Mouse (Mus musculus): ENCODE results near the gene Cacna1f.

The Cacna1f gene

DNA sequence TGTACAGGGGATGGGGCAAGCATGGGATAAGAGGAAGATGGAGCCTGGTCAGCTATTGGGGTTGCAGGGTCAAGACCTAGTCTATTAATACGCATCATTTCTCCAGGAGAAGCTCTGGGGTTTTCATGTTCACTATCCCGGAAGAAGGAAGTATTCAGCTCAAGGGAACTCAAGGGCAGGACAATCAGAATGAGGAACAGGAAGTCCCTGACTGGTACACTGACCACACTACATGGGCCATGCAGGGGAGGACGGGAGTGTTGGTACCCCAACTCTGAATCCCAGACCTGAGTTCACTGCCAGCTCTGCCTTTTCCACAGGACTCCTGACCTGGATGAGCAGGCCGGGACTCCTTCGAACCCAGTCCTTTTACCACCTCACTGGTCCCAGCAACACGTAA lies 25.7 kb downstream of the Cacna1f start:
- DNase-seq (ENCODE audit: low spot score), result no peak

DNA sequence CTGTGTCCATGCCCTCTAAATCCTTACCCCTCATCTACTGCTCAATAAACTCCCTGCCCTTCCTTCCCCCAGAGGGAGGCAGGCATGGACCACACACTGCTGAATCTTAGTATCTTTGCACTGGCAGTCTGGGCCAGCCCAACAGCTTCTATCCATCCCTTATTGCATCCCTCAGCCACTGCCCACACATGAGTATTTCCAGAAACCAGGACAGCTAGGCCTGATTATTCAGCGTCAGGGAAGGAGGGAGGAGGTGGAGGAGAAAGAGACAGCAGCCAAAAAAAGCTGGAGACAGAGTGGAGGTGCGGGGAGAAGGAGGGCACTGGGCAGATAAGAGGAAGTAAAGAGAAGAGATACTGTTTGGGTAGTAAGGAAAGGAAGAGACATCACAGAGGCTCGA lies 28.2 kb downstream of the Cacna1f start:
- no peak for DNase-seq (ENCODE audit: low spot score)

DNA sequence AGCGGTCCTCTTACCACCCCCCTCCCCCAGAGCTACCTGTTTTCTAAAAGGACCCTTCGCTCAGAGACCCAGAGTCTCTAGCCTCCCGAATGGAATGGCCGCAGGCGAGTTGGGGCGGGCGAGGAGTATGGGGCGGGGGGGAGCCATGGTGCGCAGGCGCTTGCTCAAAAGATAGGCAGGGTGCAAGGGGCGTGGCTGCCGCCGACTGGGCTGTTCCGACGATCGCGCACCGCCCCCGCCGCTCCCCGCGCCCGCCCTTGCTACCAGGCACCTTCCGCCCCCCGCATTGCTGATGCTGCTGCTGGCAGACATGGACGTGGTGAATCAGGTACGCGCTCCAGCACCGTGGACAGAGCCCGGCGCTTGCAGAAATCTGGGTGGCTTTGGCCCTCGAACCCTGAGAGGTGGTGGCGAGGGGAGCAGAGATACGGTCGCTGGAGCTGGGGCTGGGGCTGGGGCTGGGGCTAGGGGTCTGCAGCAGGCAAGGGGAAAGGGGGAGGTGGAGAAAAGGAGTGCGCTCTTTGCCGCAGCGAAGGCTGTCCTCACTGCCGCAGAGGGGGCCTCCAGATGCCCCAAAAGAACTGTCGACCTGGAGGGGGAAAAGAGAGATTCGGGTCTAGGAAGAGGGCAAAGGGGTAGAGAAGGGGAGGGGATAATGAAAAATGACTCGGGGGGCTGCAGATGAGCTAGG lies 31.7 kb downstream of the Cacna1f start, which contains the start of gene Syp:
Gene Syp, plus strand, starts transcription at position 71 of the 691 bp plus-strand sequence.
- DNase-seq (ENCODE audit: low spot score), result peak; percentile 85

DNA sequence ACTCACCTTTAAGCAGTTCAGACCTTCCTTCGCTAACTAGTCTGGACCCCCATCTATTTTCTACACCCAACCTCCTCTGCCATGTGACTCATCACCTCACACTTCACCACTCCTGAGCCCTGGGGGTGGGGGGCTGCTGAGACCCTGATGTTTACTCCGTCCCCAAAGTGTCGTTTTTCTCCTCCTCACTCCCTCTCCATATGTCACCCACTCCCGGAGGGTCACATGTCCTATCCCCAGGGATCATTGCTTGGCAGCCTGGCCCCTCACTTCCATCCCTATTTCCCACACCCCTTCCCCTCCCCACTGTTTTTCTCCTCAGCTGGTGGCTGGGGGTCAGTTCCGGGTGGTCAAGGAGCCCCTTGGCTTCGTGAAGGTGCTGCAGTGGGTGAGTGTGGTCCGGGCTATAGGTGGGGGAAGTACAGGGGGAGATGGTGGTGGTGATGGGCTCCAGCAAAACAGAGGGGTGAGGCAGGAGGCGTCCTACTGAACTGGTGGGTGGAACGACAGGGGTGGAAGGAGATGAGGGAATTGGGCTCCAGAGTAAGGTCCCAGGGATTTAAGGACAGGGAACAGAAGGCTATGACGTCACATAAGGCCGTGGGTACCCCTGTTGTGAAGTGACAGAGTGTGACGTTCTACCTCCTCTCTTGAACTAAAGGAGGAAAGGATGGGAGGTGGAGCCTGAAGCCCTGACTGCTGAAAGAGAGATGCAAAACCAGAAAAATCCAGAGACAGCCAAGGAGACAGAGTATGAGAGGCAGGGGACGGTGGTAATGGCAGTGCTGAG lies 32.8 kb downstream of the Cacna1f start:
- DNase-seq (ENCODE audit: low spot score), result no peak

DNA sequence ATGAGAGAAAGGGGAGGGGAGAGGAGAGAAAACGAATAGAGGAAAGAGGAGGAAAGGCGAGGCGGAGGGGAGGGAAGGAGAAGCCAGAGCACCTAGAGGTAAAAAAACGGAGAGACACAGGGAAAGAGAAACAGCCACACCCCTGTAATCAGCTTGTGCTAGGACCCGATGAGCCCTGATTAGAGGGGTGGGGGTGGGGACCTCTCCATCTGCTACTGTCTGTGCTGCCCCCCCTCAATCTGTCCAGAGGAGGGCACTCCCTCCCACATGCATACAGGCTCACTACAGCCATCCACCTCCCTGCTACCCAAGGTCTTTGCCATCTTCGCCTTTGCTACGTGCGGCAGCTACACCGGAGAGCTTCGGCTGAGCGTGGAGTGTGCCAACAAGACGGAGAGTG lies 33.9 kb downstream of the Cacna1f start:
- DNase-seq (ENCODE audit: low spot score), result peak; percentile 24

DNA sequence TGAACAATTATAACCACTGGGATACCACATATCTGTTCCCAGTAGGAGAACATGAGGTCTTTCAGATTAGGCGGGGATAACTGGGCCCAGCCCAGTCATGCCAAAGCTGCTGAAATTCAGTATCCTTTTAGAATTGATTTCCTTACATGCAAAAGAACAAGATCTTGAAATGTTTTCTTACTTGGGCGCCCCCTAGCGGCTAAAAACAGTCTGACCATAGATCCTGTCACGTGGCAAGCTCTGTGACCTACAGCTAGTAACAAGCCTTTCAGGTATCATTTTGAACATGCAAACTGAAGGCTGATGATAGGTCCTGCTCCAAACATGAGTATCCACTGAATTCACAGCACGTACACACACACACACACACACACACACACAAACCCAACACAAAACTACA lies 38.5 kb downstream of the Cacna1f start:
- DNase-seq (ENCODE audit: low spot score), result peak; percentile 83

DNA sequence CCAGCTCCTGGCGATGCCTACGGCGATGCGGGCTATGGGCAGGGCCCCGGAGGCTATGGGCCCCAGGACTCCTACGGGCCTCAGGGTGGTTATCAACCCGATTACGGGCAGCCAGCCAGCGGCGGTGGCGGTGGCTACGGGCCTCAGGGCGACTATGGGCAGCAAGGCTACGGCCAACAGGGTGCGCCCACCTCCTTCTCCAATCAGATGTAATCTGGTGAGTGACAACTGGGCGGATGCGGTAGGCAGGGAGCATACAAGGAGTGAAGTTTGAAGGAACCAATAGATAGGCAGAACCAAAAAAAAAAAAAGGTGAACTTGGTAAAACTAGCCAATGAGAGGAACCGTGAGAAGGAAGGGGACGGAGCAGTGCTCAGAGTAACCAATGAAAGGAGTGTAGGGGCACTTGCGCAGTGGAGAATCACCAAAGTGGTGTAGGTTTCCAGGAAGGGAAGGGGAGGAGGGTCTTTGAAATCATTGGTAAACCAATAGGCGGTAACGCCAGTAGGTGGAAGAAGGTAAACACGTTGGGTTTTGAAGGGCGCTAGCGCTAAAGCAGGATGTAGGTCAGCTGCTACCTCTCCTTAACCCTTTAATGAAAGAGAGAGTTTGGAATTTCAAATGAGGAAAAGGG lies 41.9 kb downstream of the Cacna1f start:
- DNase-seq (ENCODE audit: low spot score), result peak; percentile 87

DNA sequence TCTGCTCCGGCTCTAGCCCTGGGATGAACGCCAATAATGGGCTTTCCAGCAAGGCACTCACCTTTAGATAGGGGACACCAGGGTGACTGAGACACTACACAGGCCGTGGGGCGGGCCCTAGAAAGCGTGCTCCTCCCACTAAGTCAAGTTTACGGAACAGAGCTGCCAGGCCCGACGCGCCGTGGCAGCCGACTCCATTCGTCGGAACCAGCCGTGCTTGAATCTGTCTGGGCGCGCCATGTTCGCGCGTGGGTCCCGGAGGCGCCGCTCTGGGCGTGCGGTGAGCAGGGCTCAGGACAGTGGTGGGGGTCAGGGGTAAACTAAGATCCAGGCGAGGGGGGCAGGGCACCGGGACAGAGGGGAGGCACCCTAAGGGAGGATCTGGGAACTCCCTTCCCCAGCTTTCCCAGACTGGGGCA lies 50.3 kb downstream of the Cacna1f start, which contains the start of gene Prickle3:
Gene Prickle3, plus strand, starts transcription at position 40 of the 419 bp plus-strand sequence.
- DNase-seq (ENCODE audit: low spot score), result no peak

DNA sequence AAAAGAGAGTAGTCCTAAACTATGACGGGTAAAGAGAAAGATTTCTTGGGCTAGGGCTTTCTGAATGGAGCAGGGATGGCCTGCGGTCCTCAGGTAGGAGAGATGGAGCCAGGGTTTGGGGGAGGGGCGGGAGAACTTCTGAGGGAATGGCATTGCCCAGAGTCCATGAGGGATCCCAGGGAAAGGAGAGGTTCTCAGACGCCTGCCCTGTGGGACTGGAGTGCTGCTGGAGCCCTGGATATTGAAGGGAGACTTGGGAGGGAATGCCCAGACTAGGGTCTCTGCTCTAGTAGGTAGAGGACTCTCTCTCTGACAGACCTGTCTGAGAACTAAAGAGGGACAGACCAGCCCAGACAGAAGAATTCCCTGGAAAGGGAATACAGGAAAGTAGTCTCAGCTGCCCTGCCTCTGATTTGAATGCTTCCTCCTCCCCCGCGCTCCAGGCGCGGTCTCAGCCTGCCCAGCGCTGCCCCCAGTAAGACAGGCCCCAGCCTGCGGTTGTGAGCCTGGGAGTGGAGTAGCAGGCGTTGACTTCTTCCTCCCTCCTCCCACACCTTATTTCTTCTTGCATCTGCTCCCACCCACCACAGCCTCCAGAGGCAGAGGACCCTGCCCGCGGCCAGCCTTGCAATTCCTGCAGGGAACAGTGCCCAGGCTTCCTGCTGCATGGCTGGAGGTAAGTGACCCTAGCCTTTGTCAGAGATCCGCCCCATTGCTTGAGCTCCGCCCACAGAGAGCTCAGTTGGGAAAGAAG lies 51.3 kb downstream of the Cacna1f start:
- peak; percentile 53 for DNase-seq (ENCODE audit: low spot score)

DNA sequence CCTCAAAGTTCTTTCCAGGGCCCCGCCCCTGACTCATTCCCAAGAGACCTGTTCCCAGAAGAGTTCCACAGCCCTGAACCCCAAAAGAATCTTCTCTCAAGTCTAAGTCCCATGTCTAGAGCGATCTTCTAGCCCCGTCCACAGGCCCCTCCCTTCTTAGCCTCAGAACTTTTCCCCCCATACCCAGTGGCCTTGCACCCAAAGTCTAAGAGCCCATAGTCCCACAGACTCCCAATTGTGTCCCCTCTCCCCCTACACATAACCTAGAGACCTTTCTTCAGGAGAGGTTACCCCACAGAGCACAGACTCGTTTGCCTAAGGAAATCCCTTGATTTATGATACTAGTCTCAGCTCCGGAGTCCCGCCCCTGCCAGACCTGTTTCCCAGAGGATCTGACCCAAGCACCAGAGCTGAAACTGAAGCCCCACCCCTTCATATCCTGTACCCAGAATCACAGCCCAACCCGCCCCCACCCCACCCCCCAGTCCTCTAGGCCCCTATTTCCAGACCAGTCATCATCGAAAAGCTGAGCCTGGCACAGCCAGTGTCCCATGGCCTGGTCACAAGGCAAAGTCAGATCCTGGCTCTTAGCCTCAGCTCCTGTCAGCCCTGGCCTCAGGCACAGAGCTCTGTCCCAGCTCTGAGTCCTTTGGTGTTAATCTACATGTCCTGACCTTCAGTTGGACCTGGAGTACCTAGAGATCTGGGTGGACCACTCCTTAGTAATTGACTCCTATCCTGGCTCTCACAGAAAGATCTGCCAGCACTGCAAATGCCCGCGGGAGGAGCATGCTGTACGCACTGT lies 52.1 kb downstream of the Cacna1f start:
- DNase-seq (ENCODE audit: low spot score), result no peak

DNA sequence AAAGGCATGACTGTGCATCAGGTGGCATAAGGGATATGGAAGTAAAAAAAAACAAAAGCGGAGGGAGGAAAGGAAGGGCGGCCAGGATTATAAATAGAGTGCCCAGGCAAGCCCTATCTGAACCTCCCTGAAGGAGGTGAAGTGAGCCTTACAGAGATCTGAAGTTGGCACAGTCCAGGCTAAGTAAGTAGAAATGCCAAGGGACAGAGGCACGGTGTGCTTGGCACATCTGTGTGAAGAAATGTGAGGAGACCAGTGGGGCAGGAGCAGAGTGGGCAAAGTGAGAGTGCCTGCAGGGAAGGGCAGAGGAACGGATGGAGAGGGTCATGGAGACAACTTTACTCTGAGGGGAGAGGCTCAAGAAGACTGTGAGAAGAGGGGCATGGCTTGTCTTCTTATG lies 54.2 kb downstream of the Cacna1f start:
- no peak for DNase-seq (ENCODE audit: low spot score)

DNA sequence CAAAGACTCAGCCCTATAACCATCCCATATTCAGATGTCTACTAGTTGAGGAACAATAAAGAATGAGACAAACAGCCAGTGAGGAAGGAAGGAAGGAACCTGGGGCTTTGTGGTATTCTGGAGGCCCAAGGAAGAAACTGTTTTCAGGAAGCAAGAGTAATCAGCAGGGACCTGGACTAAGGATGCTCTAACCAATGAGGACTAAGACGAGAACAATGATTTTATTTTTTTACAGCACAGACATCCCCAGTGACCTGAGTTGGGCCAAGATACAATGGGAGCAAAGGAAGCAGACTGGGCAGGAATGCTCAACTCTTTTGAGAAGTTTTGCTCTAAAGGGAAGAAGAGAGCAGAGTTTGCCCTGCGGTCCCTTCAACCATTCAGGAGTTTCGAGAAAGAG lies 56.1 kb downstream of the Cacna1f start:
- no peak for DNase-seq (ENCODE audit: low spot score)

DNA sequence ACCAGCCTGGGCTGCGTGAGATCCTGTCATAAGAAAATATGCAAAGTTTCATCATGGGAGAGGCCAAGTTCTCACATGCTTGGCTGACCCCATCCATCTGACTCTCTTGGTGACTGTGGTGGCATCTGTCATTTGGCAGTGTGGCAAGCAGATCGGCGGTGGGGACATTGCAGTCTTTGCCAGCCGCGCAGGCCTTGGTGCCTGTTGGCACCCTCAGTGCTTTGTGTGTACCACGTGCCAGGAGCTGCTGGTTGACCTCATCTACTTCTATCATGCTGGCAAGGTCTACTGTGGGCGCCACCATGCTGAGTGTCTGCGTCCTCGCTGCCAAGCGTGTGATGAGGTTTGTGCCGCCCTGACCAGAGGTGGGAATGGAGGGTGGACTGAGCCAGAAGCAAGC lies 57.9 kb downstream of the Cacna1f start:
- no peak for DNase-seq (ENCODE audit: low spot score)

DNA sequence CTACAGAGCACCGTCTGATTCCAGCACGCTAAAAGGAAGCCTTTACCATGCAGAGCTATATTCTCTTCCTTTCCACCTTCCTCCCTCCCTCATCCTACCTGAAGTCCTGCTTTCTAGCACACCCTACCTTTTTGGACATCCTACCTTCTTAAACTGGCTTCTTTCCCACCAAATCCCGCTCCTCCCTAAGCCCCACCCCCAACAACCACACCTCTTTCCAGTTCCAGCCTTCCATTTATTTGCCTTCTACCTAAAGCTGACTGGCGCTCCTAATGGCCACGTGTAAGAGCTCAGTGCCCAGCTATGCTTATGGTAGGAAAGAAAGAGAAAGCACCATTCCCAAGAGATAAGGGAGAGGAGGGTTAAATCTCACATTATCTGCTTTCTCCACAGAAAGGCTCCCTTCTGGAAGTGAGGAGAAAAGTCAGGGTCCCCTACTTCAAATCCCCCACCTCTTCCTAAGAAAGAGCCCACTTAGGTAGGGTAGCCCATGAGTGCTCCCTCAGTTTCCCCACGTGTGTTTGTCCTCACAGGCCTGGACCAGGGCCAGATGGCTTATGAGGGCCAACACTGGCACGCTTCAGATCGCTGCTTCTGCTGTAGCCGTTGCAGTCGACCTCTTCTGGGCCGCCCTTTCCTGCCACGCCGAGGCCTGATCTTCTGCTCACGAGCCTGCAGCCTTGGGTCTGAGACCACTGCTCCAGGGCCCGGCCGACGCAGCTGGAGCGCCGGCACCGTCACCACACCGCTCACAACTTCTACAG lies 59.0 kb downstream of the Cacna1f start:
- no peak for DNase-seq (ENCODE audit: low spot score)

DNA sequence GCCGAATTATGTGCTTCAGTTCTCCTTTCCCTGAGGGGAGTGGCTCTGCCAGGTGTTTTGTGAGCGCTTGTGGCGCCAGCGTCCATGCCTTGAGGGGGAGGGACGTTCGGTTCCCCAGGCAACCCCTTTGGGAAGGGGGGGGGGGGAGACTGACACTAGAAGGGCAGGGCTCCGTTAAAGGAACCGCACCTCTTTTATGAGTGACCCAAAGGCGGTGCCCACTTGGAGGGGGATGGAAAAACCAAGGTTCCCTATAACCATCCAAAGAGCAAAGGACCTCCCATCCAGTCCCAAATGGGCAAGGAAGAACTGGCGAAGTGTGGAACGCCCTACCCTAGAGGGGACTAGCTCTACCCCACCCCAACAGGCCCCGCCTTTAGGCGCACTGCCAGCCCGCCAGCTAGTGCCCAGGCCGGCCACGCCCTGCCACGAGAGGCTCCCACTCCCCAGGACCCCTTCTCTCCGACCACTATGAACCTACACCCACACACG lies 63.6 kb downstream of the Cacna1f start:
- DNase-seq (ENCODE audit: low spot score), result peak; percentile 59

DNA sequence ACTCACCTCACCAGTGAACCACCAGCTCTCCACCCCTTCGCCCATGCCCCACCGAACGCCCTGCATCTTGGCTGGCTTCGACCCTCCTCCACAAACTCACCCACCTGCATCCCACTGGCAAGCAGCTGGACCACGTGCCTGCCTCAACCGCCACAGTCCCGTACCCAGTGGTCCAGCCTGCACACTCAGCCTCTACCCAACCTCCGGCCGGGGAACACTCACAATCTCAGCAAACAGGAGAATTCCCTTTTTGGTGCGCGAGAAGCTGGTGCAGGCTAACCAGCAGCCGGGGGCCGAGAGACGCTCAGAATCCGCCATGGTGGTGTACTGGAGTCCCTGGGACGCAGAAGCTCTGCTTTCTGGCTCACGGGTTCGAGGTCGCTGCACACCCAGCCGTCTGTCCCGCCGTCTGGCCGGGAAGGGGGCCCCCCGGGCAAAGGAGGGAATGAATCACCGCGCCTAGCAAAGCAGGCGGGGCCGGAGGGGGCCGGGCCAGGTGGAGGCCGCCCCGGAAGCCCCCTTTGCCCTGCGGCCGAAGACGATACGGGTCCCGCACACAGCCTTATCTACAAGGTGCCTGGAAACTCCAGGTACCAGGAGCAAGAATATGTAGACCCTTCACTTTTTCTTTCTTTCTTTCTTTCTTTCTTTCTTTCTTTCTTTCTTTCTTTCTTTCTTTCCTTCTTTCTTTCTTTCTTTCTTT lies 64.2 kb downstream of the Cacna1f start, which contains the start of gene Plp2:
Gene Plp2, minus strand, starts transcription at position 470 of the 703 bp plus-strand sequence.
- DNase-seq (ENCODE audit: low spot score), result no peak

DNA sequence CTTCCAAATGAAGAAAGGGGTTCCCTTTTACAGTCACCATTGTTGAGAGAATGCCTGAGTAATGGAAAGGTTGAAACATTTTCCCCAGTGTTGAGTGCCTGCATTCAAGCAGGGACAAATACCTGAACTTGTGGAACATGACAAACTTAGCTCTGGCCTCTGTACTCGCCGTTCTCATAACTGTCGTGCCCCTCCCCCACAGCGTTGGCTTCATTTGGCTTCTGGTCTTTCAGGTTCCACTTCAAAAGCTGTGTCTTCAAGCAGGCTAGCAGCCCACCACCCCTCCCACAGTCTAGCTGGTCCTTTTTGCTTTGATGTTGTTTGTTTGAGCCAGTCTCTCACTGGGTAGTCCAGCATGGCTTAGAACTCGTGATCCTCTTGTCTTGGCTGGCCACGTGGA lies 65.9 kb downstream of the Cacna1f start:
- DNase-seq (ENCODE audit: low spot score), result no peak

DNA sequence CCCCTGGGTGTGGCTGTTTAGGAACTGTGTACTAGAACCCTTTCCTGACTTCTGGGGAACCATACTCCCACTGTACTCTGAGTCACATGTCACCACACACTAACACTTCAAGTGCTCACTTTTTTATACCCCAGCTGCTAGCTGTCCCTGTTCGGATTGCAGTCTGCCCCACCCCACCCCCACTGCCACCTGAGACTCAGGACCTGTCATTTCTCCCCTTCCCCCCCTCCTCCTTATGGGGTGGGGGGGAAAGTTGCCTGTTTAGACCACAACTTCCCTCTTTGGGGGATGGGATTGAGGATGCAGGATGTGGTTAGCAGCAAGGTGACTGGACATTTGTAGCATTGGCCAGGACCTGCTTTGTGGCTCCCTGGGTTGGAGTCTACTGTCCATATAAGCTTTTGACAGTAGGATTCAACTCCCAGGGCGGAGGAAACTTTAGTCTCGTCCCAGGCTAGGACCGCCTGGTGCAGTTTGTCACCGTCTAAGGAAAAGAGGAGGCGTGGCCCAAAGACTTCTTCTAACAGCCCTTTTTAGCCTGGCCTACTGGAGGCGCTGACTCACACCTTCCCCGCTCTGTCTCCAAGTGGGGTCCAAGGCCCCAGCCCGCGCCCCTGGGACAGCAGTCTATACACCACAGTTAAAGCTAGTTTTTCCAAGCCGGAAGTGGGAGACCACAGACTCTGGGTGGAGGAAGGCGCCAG lies 66.8 kb downstream of the Cacna1f start:
- DNase-seq (ENCODE audit: low spot score), result no peak
